Mouse (Mus musculus) ES-E14 (cell line): Measurements from ENCODE around the gene Snrnp25.

Experiments used
- CHD2 ChIP-seq: IDR thresholded peaks from 2 replicates; pipeline ENCODE4 v1.6.1; 2014; ENCODE audit warnings: mild to moderate bottlenecking, low read depth, low read length, inconsistent platforms
- MAFK ChIP-seq: IDR thresholded peaks from 2 replicates; pipeline ENCODE4 v1.6.1; 2014; ENCODE audit warnings: mild to moderate bottlenecking, low read depth, low read length, inconsistent platforms; ENCODE audit not compliant: insufficient read depth
- ZC3H11A ChIP-seq: IDR thresholded peaks from 2 replicates; pipeline ENCODE4 v1.6.1; 2012; ENCODE audit warnings: low read depth, mild to moderate bottlenecking, inconsistent platforms, low read length, borderline replicate concordance
- ZNF384 ChIP-seq: IDR thresholded peaks from 2 replicates; pipeline ENCODE4 v1.6.1; 2012; ENCODE audit warnings: low read depth, low read length, inconsistent platforms

DNA sequence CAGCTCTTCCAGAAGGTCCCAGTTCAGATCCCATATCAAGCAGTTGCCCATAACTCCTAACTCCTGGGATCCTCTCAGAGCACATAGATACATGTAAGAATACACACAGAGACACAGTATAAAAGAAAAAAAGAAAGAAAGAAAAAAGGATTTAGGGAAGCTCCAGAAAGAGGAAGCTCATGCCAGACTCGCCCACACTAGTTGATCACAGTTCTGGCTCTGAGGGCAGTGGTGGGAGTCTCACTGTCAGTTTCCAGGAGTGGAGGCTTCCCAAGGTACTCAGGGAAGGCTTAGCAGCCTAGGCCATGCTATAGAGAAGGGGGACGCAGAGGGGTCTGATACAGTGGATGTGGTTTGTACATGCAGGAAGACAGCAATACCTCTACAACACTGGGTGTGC is 25.9 kb downstream of the Snrnp25 start:
- no peak for TF ChIP-seq MAFK
- TF ChIP-seq CHD2, result no peak
- no peak for TF ChIP-seq ZC3H11A
- TF ChIP-seq ZNF384, result no peak
